Mouse (Mus musculus): ENCODE results near the gene Usp37.

DNA sequence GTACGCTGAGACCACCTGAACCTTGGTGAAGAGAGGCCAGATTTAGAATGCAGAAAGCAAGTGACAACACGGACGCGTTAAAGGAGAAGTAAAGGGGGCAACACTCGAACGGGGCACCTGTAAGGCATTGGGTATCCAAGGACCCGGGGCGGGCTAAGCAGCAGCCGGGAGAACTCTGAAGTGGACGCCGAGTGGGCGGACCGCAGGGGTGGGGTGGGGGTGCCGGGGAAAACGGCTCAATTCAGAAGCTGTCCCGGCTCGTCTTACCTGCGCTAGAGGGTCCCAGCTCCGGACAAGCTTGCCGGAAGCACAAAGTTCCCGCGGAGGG is 38.7 kb downstream of the Usp37 start:
- TF ChIP-seq CTCF (IDR thresholded peaks at IDR 0.05; ENCODE audit: extremely low read depth, insufficient read length, insufficient replicate concordance, low read depth, low read length), result no peak
- TF ChIP-seq POLR2A (IDR thresholded peaks at IDR 0.05; ENCODE audit: low read depth, low read length), result no peak
